Mouse (Mus musculus) olfactory bulb, adult 2 months (tissue): ENCODE measurements around the gene Atp5g3.

ENCODE experiments used
- CTCF ChIP-seq: fragments of 200-500 bp; IDR thresholded peaks from 2 replicates; pipeline ENCODE4 v1.5.1; 2012; ENCODE audit warnings: low read depth, mild to moderate bottlenecking, low read length, moderate library complexity; ENCODE audit not compliant: insufficient read depth
- POLR2A ChIP-seq: fragments of 200-500 bp; IDR thresholded peaks from 2 replicates; pipeline ENCODE4 v1.6.1; 2012; ENCODE audit warnings: mild to moderate bottlenecking, low read depth, low read length, moderate library complexity; ENCODE audit not compliant: insufficient read depth

DNA sequence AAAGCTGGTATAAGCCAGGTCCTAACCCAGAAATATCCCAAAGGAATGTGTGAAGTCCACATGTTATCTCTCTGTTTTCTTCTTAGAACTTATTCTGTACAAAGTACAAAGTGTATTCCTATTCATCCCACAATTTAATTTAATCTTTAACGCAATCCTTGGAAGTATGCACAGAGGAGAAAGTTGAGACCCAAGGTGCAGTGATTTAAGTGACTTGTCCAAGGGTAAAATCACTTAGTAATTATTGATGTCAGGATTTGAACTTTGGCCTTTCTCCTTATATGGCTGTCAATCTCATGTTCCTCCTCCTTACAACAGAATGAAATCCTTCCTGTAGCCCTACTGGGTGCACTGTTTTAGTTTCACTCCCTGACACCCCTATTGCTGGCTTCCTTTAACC, 42.5 kb upstream of the Atp5g3 start:
- TF ChIP-seq CTCF (no peak), POLR2A (no peak)
